Mouse (Mus musculus) kidney, embryonic 14.5 days (tissue): ENCODE measurements around the gene Rbpjl. TPM values are rescaled to one million over a fixed set of nuclear protein-coding genes. Genes with fewer than 3 reads are reported as not detected.

ENCODE experiments used
- ATAC-seq: fragments of 200-750 bp; cut with Nextera tagmentation; 2 replicates; pipeline ENCODE4 v1.8.0; 2017; ENCODE audit warnings: moderate number of reproducible peaks, mild to moderate bottlenecking, moderate TSS enrichment, moderate library complexity; ENCODE audit not compliant: low FRiP score, low TSS enrichment
- H3K27ac ChIP-seq: fragments of 300-500 bp; sonication (generic); 2 replicates; pipeline ENCODE4 v1.5.1; 2014; ENCODE audit warnings: low read depth, mild to moderate bottlenecking, low read length, moderate library complexity, mixed read lengths
- H3K27me3 ChIP-seq: fragments of 300-500 bp; sonication (generic); 2 replicates; pipeline ENCODE4 v1.6.1; 2014; ENCODE audit warnings: mild to moderate bottlenecking, low read length; ENCODE audit not compliant: control insufficient read depth, insufficient read depth
- H3K36me3 ChIP-seq: fragments of 300-500 bp; sonication (generic); 2 replicates; pipeline ENCODE4 v1.6.1; 2014; ENCODE audit warnings: low read length, mixed read lengths; ENCODE audit not compliant: control insufficient read depth, insufficient read depth
- H3K4me1 ChIP-seq: fragments of 300-500 bp; sonication (generic); 2 replicates; pipeline ENCODE4 v1.6.1; 2014; ENCODE audit warnings: low read length, mixed read lengths; ENCODE audit not compliant: control insufficient read depth, insufficient read depth
- H3K4me2 ChIP-seq: fragments of 300-500 bp; sonication (generic); replicated peaks from 2 replicates; pipeline ENCODE4 v1.6.1; 2014; ENCODE audit warnings: low read depth, mild to moderate bottlenecking, low read length
- H3K4me3 ChIP-seq: fragments of 300-500 bp; sonication (generic); 2 replicates; pipeline ENCODE4 v1.5.1; 2014; ENCODE audit warnings: mild to moderate bottlenecking, low read length
- H3K9ac ChIP-seq: fragments of 300-500 bp; sonication (generic); 2 replicates; pipeline ENCODE4 v1.6.1; 2014; ENCODE audit warnings: low read depth, mild to moderate bottlenecking, low read length, moderate library complexity
- H3K9me3 ChIP-seq: fragments of 300-500 bp; sonication (generic); 2 replicates; pipeline ENCODE4 v1.6.1; 2016; ENCODE audit warnings: low read length; ENCODE audit not compliant: control insufficient read depth
- WGBS: fragments of 180-500 bp; shearing (Covaris S2); extraction: QIAGEN DNeasy Blood & Tissue Kit; methylation state at CpG from one replicate; pipeline ENCODE4 v1.1.7; 2014; 5-methylcytosine and 5-hydroxymethylcytosine counted together
- polyA plus RNA-seq: library from polyadenylated mRNA; unstranded; fragments of >200 nt; fragmentation: Nextera tagmentation; extraction: Ambion mirVana; gene quantifications from 2 replicates; pipeline ENCODE4 v1.2.1, GENCODE M21; 2014

Gene Rbpjl
- polyA plus RNA-seq, 1 experiment from 2014 or later, result not detected

DNA sequence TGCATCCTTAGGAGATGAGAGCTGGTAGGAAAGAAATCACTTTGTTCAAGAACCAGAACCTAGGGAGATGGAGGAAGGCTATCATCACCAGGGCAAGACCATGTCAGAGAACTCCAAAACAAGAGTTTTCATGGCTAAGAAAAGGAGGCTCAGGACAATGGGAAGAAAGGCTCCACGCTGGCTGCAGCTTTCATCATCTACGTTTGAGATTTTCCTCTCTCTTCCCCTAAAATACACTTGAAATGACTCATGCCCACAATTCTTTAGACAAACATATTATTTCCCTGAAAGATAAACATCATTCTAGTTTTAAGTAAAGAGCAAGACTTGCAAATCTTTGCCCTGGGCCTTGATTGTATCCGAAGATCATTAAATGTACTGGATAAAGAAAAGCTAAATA lies 31.6 kb upstream of the Rbpjl start:
- Histone ChIP-seq H3K4me1 (no peaks in the 10 kb centered on the region), H3K27me3 (no peaks in the 10 kb centered on the region), H3K4me3 (no peak overlapping the region), H3K9ac (no peak overlapping the region), H3K27ac (no peak overlapping the region), H3K4me2 (no peak overlapping the region), H3K9me3 (no peaks in the 10 kb centered on the region), H3K36me3 (no peaks in the 10 kb centered on the region)
- 83% methylated on average over 3 of the region's 3 CpGs for WGBS
- ATAC-seq, result no peak

DNA sequence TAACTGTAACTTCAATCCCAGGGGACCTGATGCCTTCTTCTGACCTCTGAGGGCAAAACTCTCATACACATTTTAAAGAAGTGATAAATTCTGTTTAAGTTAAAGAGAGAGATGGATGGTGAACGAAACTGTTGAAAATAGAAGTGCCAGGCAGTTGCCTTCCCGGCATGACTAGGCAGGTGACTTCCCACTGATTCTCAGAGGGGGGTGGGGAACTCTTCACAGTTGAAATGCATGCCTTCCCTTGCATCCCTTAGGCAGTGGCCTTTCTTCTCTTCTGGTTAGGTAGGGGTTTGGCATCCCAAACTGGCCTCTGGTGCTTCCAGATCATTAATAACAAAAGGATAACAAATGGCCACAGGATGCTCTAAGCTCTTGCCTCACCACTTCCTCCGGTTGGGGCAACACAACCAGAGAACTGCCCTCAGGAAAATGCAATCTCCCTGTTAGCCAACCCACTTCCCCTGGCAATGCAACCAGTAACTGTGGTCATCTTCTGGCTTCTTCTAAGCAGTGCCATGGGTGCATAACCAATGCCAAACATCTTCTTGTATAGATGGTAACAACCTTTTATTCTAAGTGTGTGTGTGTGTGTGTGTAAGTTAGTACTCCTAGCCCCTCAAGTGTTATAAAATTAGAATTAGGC lies 30.4 kb upstream of the Rbpjl start:
- H3K27ac ChIP-seq, result no peak overlapping the region
- no peaks in the 10 kb centered on the region for H3K9me3 ChIP-seq
- H3K4me1 ChIP-seq, result no peaks in the 10 kb centered on the region
- no peak overlapping the region for H3K9ac ChIP-seq
- no peak overlapping the region for H3K4me3 ChIP-seq
- H3K27me3 ChIP-seq, result no peaks in the 10 kb centered on the region
- no peak overlapping the region for H3K4me2 ChIP-seq
- no peaks in the 10 kb centered on the region for H3K36me3 ChIP-seq
- ATAC-seq, result no peak
- WGBS, result 21% methylated on average over 3 of the region's 3 CpGs

DNA sequence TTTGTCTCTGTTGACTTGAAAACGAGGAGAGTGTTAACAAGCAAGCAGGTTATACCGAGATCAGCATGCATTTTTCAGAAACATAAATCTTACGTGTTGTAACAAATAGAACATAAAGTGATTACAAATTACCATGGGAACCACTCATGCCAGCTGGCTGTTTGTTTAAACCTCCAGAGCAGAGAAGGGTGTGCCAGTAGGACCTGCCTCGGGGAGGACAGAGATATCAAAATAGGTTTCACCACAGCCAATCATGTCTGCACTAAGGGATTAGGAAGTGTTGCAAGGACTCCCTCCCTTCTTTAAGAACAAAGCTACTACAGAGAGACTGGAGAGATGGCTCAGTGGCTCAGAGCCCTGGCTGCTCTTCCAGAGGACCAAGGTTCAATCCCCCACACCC lies 29.8 kb upstream of the Rbpjl start:
- H3K4me2 ChIP-seq, result no peak overlapping the region
- H3K9ac ChIP-seq, result no peak overlapping the region
- H3K36me3 ChIP-seq, result no peaks in the 10 kb centered on the region
- no peaks in the 10 kb centered on the region for H3K9me3 ChIP-seq
- no peaks in the 10 kb centered on the region for H3K27me3 ChIP-seq
- ATAC-seq, result no peak
- no peak overlapping the region for H3K4me3 ChIP-seq
- H3K4me1 ChIP-seq, result no peaks in the 10 kb centered on the region
- no peak overlapping the region for H3K27ac ChIP-seq
- WGBS, result 42% methylated on average over 4 of the region's 4 CpGs

DNA sequence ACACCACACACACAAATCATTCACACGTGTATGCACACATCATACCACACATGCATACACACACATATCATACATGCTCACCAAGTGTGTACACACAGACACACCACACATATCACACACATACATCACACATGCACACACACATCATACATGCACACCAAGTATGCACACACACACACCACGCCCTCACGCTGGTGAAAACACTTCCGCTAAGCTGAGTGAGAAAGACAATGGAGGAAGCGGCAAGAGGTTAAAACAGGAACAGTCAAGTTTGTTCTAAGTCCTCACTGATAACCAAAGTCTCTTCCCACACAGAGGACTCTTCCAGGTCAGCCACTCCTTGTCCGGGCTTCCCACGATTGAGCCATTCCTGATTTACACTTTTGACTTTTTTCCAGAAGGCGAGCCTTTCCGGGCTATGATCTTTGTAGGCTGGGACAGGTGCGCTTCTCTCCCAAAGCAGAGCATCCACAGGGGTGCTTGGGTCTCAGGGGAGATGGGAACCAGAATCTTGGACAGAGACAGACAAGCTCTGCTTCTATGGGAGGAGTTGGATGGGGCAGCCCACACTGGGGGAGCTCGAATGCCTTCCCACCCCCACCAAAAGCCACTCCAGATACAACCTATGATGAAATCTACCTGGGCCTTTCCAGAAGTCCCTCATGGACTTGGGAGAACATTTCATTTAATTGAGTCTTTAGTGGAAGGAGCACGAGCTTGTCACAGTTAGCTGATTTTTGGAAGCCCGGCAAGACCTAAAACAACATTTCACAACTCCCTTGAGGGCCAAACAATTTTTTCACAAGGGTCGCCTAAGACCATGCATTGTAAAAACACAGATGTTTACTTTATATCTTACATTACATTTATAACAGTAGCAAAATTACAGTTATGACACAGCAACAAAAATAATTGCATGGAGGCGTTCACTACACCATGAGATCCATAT lies 25.2 kb upstream of the Rbpjl start:
- 85% methylated on average over 15 of the region's 15 CpGs for WGBS
- Histone ChIP-seq H3K4me3 (no peak overlapping the region), H3K4me1 (no peaks in the 10 kb centered on the region), H3K27me3 (no peaks in the 10 kb centered on the region), H3K27ac (no peak overlapping the region), H3K9me3 (no peaks in the 10 kb centered on the region), H3K36me3 (no peaks in the 10 kb centered on the region), H3K9ac (no peak overlapping the region), H3K4me2 (no peak overlapping the region)
- ATAC-seq, result no peak

DNA sequence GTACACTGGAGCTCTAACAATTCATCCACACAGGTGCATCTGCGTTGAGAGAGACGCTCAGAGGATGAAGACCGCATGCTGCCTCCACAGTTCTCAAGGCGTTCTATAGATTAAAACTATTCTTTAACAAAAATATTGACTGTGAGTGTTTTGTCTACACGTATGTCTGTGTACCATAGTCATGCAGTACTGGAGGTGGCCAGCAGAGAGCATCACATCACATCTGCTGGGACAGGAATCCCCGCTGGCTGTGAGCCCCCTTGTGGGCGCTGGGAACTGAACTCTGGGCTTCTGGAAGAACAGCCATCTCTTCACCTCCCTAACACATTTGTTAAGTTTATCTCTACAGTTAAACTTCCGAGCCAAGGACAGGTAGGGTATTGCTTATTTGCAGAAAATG lies 21.2 kb upstream of the Rbpjl start:
- WGBS, result 78% methylated on average over 8 of the region's 8 CpGs
- Histone ChIP-seq H3K9ac (no peak overlapping the region), H3K36me3 (no peaks in the 10 kb centered on the region), H3K4me3 (no peak overlapping the region), H3K4me1 (no peaks in the 10 kb centered on the region; the same call in 1 of the 2 replicates), H3K4me2 (no peak overlapping the region), H3K9me3 (no peaks in the 10 kb centered on the region), H3K27me3 (no peaks in the 10 kb centered on the region), H3K27ac (no peak overlapping the region)
- no peak for ATAC-seq

DNA sequence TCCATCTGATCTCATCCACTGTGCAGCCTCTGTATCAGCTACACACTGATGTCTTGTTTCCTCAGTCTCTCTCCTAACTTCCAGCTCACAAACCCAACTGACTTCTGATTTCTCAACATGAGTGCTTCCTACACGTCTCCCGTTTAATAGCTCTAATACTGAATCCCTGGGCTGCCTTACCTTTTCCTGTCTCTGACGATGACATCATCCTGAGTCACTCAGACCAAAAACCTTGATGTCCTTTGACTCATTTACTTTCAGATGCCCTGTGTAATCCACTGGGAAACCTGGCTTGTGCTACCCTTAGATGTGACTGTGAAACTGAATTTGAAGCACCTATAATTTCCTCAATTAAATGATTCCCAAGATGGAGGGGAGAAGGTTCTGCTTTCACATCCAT lies 20.0 kb upstream of the Rbpjl start:
- H3K4me2 ChIP-seq, result no peak overlapping the region
- H3K36me3 ChIP-seq, result no peaks in the 10 kb centered on the region
- no peak overlapping the region for H3K27ac ChIP-seq
- H3K27me3 ChIP-seq, result no peaks in the 10 kb centered on the region; the same call in 1 of the 2 replicates
- H3K4me1 ChIP-seq, result no peaks in the 10 kb centered on the region; the same call in 1 of the 2 replicates
- no peak for ATAC-seq
- no peaks in the 10 kb centered on the region for H3K9me3 ChIP-seq
- WGBS, result 82% methylated on average over 3 of the region's 3 CpGs
- no peak overlapping the region for H3K4me3 ChIP-seq
- no peak overlapping the region for H3K9ac ChIP-seq

DNA sequence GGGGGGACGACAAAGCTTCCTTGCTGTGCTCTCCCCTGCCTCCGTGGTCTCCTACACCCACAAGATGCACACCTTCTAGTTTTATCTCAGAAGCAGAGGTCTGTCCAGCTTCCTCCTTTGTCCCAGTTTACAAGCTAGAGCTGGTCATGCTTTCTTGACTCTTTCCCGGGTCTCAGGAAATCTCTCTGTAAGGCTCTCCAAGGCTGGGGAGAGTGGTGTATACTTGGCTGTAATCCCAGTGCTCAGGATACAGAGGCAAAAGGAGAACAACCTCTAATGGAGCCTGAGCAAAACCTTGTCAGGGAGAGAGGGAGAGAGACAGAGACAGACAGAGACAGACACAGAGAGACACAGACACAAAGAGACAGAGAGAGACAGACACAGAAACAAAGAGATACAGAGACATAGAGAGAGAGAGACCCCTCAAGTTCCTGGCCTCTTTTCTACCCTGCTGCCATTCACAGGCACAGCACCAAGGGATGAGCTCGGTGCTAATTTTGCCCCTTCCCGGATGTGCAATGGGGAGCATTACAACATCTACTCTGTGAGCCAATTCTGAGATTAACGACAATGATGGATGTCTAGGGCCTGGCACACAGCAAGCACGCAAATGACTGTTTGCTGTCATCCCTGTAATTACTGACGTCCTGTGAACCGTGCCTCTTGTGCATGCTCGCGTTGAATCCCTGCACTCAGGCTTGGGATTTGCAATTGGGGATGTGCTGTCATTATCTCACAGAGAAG lies 19.1 kb upstream of the Rbpjl start:
- ATAC-seq, result no peak
- H3K4me1 ChIP-seq, result no peaks in the 10 kb centered on the region; the same call in 1 of the 2 replicates
- no peak overlapping the region for H3K27ac ChIP-seq
- no peaks in the 10 kb centered on the region for H3K9me3 ChIP-seq
- no peak overlapping the region for H3K9ac ChIP-seq
- no peak overlapping the region for H3K4me3 ChIP-seq
- H3K36me3 ChIP-seq, result no peaks in the 10 kb centered on the region
- H3K4me2 ChIP-seq, result no peak overlapping the region
- 56% methylated on average over 11 of the region's 11 CpGs for WGBS
- peaks cover 8% of the 10 kb centered on the region for H3K27me3 ChIP-seq

DNA sequence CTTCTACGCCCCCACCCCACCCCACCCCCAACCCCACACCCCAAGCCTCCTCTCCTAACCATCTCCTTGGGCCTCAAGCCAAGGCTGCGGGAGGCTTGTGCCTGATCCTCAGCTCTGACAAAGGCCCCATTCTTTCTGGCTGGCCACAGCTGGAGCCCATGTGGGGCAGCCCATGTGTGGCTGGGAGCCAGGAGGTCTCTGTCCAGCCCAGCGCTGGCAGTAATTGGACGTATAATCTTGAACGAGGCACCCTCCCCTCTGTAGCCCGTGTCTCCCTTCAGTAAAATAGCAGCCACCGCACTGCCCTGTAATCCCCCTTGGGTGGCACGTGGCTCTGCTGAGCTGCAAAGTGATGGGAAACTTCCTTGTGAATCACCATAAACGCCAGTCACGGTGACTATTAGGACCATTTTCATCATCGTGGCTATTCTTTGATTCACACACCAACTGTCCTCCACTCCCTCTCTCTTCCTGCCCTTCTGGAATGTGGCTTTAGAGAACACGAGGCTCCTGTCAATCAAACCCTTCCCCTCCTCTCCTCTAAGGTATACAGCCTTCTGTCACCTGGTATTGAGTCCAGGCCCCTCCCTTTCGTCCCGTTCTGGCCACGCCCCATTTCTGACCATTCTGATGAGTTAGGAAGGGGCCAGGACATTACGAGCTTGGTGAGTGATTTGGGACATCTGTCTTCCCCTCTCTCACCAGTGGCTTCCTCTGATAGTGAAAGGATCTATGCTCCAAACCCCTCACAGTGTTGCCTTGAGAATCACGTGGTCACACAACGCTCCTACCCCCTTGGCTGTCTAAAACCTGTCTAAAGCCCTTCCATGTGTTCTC lies 16.8 kb upstream of the Rbpjl start:
- no peak for ATAC-seq
- H3K9ac ChIP-seq, result no peak overlapping the region
- no peak overlapping the region for H3K4me3 ChIP-seq
- H3K4me1 ChIP-seq, result peaks cover 5% of the 10 kb centered on the region; the same call in 1 of the 2 replicates
- peak overlapping the region; percentile 9; the same call in 1 of the 2 replicates for H3K4me2 ChIP-seq
- no peak overlapping the region for H3K27ac ChIP-seq
- H3K27me3 ChIP-seq, result peaks cover 18% of the 10 kb centered on the region
- H3K36me3 ChIP-seq, result no peaks in the 10 kb centered on the region
- 21% methylated on average over 18 of the region's 18 CpGs for WGBS
- H3K9me3 ChIP-seq, result no peaks in the 10 kb centered on the region
